Mouse (Mus musculus) hindbrain, postnatal 0 days (tissue): ENCODE data around the gene Maml3. TPM values are rescaled to one million over a fixed set of nuclear protein-coding genes. Genes with fewer than 3 reads are reported as not detected.

ENCODE experiments used
- ATAC-seq: fragments of 200-750 bp; cut with Nextera tagmentation; 2 replicates; pipeline ENCODE4 v1.8.0; 2017; ENCODE audit warnings: mild to moderate bottlenecking, moderate TSS enrichment, moderate library complexity
- DNase-seq: peaks from one replicate; pipeline ENCODE4 v3.0.0-alpha.2; 2015; ENCODE audit warnings: low spot score
- H3K27ac ChIP-seq: fragments of 300-500 bp; sonication (generic); 2 replicates; pipeline ENCODE4 v1.5.1; 2014; ENCODE audit warnings: mild to moderate bottlenecking
- H3K27me3 ChIP-seq: fragments of 300-500 bp; sonication (generic); 2 replicates; pipeline ENCODE4 v1.6.1; 2014; ENCODE audit warnings: low read length, mixed read lengths; ENCODE audit not compliant: insufficient read depth
- H3K36me3 ChIP-seq: fragments of 300-500 bp; sonication (generic); 2 replicates; pipeline ENCODE4 v1.6.1; 2014; ENCODE audit warnings: low read length, mixed read lengths; ENCODE audit not compliant: insufficient read depth
- H3K4me1 ChIP-seq: fragments of 300-500 bp; sonication (generic); 2 replicates; pipeline ENCODE4 v1.6.1; 2014; ENCODE audit warnings: antibody characterized with exemption, low read length, mixed read lengths; ENCODE audit not compliant: insufficient read depth
- H3K4me2 ChIP-seq: fragments of 300-500 bp; sonication (generic); 2 replicates; pipeline ENCODE4 v1.6.1; 2014; ENCODE audit warnings: low read depth, mild to moderate bottlenecking, low read length, moderate library complexity, mixed read lengths
- H3K4me3 ChIP-seq: fragments of 300-500 bp; sonication (generic); 2 replicates; pipeline ENCODE4 v1.5.1; 2014; ENCODE audit warnings: low read length
- H3K9ac ChIP-seq: fragments of 300-500 bp; sonication (generic); replicated peaks from 2 replicates; pipeline ENCODE4 v1.6.1; 2014; ENCODE audit warnings: mild to moderate bottlenecking, low read length, moderate library complexity, mixed read lengths
- H3K9me3 ChIP-seq: fragments of 300-500 bp; sonication (generic); 2 replicates; pipeline ENCODE4 v1.6.1; 2016; ENCODE audit warnings: low read length, mixed read lengths
- CTCF ChIP-seq: IDR thresholded peaks from 2 replicates; pipeline ENCODE4 v1.5.1; 2016; ENCODE audit warnings: antibody characterized with exemption, control low read depth, low read depth
- WGBS: fragments of 180-500 bp; shearing (Covaris S2); extraction: QIAGEN DNeasy Blood & Tissue Kit; methylation state at CpG from one replicate; pipeline ENCODE4 v1.1.7; 2014; 5-methylcytosine and 5-hydroxymethylcytosine counted together
- polyA plus RNA-seq: library from polyadenylated mRNA; unstranded; fragments of >200 nt; fragmentation: Nextera tagmentation; extraction: Ambion mirVana; gene quantifications from 2 replicates; pipeline ENCODE4 v1.2.1, GENCODE M21; 2015
- total RNA-seq: library from RNA; depleted of rRNA; stranded (reverse); fragments of >200 nt; gene quantifications from 2 replicates; pipeline ENCODE4 v1.2.3, GENCODE M21; 2014

The Maml3 gene
- total and polyA plus RNA-seq, 2 experiments from 2014 or later = 4.8 to 18.8 TPM

DNA sequence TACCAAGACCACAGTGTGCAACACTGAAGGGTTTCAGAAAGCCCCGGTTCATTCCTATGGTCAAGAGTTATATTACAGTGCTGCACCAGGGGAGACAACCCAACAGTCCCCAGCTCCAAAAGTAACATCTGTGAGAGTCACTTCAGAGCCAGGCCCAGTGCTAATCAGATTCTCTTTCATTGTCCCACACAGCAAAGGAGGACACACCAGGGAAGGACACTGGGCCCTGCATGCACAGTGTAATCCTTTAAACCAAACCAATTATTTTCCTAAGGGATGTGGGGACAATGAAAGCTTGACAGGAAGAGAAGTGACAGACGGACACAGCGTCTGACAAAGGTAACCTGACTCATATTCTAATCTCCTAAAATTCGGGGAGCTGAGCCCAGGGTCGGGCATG lies 32.9 kb downstream of the Maml3 start:
- TF ChIP-seq CTCF = no peak
- no peak overlapping the region for H3K27ac ChIP-seq
- no peaks in the 10 kb centered on the region for H3K36me3 ChIP-seq
- H3K9me3 ChIP-seq = no peaks in the 10 kb centered on the region
- no peak overlapping the region for H3K9ac ChIP-seq
- no peak overlapping the region for H3K4me3 ChIP-seq
- DNase-seq (no peak), ATAC-seq (no peak)
- no peaks in the 10 kb centered on the region for H3K27me3 ChIP-seq
- WGBS = 55% methylated on average over 5 of the region's 5 CpGs
- H3K4me2 ChIP-seq = no peak overlapping the region
- peaks cover 9% of the 10 kb centered on the region; the same call in 1 of the 2 replicates for H3K4me1 ChIP-seq

DNA sequence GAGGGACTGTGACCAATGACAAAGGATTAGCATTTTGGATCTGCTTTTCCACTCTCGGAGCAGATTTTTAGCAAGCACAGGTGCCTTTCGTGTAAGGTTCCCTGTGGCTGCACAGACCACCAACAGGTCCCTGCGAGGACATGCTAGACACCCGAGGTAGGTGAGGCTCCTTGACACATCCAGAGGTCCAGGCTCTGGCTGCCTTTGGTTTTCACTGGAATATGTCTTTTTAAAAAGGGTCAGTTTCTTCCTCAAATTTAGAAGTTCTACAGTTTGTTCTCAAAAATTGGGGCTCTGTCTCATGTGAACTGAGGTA lies 34.8 kb downstream of the Maml3 start:
- TF ChIP-seq CTCF = no peak
- ATAC-seq (no peak), DNase-seq (no peak)
- H3K9me3 ChIP-seq = no peaks in the 10 kb centered on the region
- no peaks in the 10 kb centered on the region for H3K27me3 ChIP-seq
- H3K4me1 ChIP-seq = peaks cover 13% of the 10 kb centered on the region; the same call in 1 of the 2 replicates
- 2% methylated on average over 4 of the region's 4 CpGs for WGBS
- H3K36me3 ChIP-seq = no peaks in the 10 kb centered on the region
- H3K27ac ChIP-seq = peak overlapping the region; percentile 52
- H3K4me3 ChIP-seq = peak overlapping the region; percentile 30
- peak overlapping the region; percentile 46 for H3K9ac ChIP-seq
- H3K4me2 ChIP-seq = peak overlapping the region; percentile 60

GRCm38 (mm10) chr3:52069304-52070162 lies 35.3 kb downstream of the Maml3 start:
- Histone ChIP-seq H3K9me3 (no peaks in the 10 kb centered on the region), H3K9ac (peak overlapping the region; percentile 46), H3K36me3 (no peaks in the 10 kb centered on the region), H3K27ac (peak overlapping the region; percentile 52), H3K4me1 (peaks cover 13% of the 10 kb centered on the region; the same call in 1 of the 2 replicates), H3K27me3 (no peaks in the 10 kb centered on the region), H3K4me3 (peak overlapping the region; percentile 30), H3K4me2 (peak overlapping the region; percentile 60)
- TF ChIP-seq CTCF = no peak
- 10% methylated on average over 25 of the region's 25 CpGs for WGBS
- peak; percentile 81 for DNase-seq
- peak; percentile 79 for ATAC-seq

- peak overlapping the region; percentile 60; the same call in 1 of the 2 replicates for H3K4me2 ChIP-seq
- no peaks in the 10 kb centered on the region for H3K27me3 ChIP-seq
- DNase-seq (no peak), ATAC-seq (no peak)
- H3K4me1 ChIP-seq = peaks cover 13% of the 10 kb centered on the region; the same call in 1 of the 2 replicates
- 0 out of 2 replicates have a peak overlapping the region, but pooled peaks have one; percentile 17 for H3K27ac ChIP-seq
- H3K9me3 ChIP-seq = no peaks in the 10 kb centered on the region
- TF ChIP-seq CTCF = no peak
- no peak overlapping the region for H3K9ac ChIP-seq
- no peaks in the 10 kb centered on the region for H3K36me3 ChIP-seq
- WGBS = 69% methylated on average over 3 of the region's 3 CpGs
- no peak overlapping the region for H3K4me3 ChIP-seq
These were observed 36.0 kb downstream of the Maml3 start for GRCm38 (mm10) chr3:52068885-52069284.

GRCm38 (mm10) chr3:52067181-52067580 lies 37.7 kb downstream of the Maml3 start:
- WGBS = 74% methylated on average over 6 of the region's 6 CpGs
- DNase-seq (no peak), ATAC-seq (no peak)
- peaks cover 17% of the 10 kb centered on the region for H3K4me1 ChIP-seq
- no peak overlapping the region for H3K4me2 ChIP-seq
- no peak overlapping the region for H3K4me3 ChIP-seq
- H3K9ac ChIP-seq = no peak overlapping the region
- H3K36me3 ChIP-seq = no peaks in the 10 kb centered on the region
- no peaks in the 10 kb centered on the region for H3K27me3 ChIP-seq
- no peak for TF ChIP-seq CTCF
- H3K9me3 ChIP-seq = no peaks in the 10 kb centered on the region
- H3K27ac ChIP-seq = no peak overlapping the region

GRCm38 (mm10) chr3:52066142-52066541 lies 38.7 kb downstream of the Maml3 start:
- Histone ChIP-seq H3K27ac (no peak overlapping the region), H3K4me3 (no peak overlapping the region), H3K9ac (no peak overlapping the region), H3K36me3 (no peaks in the 10 kb centered on the region), H3K9me3 (no peaks in the 10 kb centered on the region), H3K27me3 (no peaks in the 10 kb centered on the region), H3K4me2 (no peak overlapping the region), H3K4me1 (peaks cover 19% of the 10 kb centered on the region)
- DNase-seq (no peak), ATAC-seq (no peak)
- no peak for TF ChIP-seq CTCF
- WGBS = 44% methylated on average over 3 of the region's 3 CpGs

DNA sequence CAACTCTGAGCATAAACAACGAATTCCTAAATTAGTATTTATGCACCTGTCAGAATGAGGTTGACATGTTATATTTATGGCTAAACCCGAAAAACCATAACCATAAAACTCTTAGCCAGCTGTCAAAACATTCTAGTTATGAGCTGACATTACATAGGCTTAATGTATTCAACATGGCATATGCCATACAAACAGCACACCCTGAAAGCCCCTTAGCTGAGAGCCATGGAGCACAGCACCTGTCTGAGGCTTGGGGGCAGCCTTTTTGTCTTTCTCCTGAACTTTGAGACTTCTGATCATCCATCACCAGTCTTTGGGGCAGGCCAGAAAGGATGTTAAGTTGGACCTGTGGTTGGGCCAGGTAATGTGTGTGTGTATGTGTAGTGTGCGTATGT lies 41.6 kb downstream of the Maml3 start:
- ATAC-seq = no peak
- no peak for DNase-seq
- peaks cover 10% of the 10 kb centered on the region for H3K4me1 ChIP-seq
- no peaks in the 10 kb centered on the region for H3K9me3 ChIP-seq
- no peak for TF ChIP-seq CTCF
- H3K9ac ChIP-seq = no peak overlapping the region
- H3K4me2 ChIP-seq = no peak overlapping the region
- no peak overlapping the region for H3K27ac ChIP-seq
- H3K4me3 ChIP-seq = no peak overlapping the region
- H3K36me3 ChIP-seq = no peaks in the 10 kb centered on the region
- H3K27me3 ChIP-seq = no peaks in the 10 kb centered on the region
- WGBS = 91% methylated on average over 3 of the region's 3 CpGs
